Mouse (Mus musculus) layer of hippocampus, postnatal 14 days (tissue): Measurements from ENCODE around the gene Cant1. TPM values are rescaled to one million over a fixed set of nuclear protein-coding genes. Genes with fewer than 3 reads are reported as not detected.

Source experiments
- DNase-seq, 2 experiments: peaks; one replicate each; pipeline ENCODE4 v3.0.0; 2021 to 2022; ENCODE audit warnings: low spot score in 2 of 2, mixed read lengths in 1 of 2
- total RNA-seq, 2 experiments: library from RNA; stranded (reverse); gene quantifications; 2 replicates each; pipeline ENCODE4 v1.2.3; 2021

The Cant1 gene
- total RNA-seq, 2 experiments from 2014 or later, result 37.0 to 40.6 TPM

DNA sequence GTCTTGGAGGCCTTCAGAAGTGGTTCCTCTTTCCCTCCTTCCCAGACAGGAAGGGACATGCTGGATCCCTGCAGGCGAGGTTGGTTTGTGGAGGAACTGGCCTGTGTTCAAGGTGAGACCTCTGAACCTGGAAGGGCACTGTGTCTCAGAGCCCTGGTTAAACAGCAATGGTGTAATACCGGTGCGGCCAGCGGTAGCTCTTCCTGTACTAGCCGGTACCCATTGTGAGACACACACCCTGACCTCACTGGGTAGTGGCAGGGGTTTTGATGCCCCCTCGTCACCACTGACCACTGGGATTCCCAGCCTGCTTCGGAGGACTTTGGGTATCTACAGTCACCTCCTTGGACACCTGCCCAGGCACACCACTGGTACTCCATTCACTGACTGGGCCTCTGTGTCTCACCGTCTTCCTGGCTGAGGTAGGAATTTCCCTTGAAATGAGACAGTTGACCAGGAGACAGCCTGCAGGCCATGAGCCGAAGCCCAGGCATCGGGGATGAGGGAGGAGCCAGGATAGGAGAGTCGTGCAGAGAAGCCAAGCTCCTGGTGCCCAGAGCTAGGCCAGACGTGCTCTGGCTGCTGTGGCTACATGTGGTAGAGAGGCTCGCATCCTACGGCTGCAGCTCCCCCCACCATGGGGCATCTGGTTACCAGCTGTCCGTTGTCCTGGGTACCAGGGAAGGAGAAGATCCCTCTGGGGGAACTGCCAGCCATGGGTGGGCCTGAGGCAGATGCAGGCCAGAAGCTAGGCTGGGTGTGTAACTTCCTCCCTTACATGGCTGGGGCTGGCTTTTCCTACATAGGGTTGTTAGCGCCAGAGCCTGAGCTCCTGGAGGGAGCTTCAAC is 12.4 kb upstream of the Cant1 start:
- no peak for DNase-seq

DNA sequence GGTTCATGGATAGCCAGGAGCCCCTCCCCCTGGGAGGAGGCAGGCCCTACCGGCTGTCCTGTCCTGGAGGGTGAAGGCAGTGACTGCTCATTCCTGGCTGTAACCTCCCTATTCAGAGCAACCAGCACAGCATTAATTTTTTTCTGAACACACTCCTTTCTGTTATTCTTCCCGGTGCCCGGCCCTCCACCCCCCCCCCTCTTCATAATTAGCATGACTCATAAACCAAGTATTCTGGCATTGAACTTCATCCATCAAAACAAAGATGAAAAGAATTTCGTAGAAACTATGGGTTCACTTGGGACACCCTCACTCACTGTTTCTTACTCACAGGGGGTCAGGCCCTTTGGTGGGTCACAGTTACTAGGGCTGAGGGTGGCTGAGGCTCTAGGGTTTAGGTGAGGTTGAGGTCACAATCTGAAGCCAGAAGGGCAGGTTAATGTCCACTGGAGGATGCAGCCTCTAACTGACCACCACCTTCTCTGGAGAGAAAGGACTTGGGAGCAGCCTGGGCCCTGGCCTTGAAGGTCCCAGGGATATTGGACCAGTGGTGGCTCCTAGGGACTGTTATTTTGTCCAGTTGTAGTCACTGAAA is 11.5 kb upstream of the Cant1 start:
- no peak for DNase-seq

DNA sequence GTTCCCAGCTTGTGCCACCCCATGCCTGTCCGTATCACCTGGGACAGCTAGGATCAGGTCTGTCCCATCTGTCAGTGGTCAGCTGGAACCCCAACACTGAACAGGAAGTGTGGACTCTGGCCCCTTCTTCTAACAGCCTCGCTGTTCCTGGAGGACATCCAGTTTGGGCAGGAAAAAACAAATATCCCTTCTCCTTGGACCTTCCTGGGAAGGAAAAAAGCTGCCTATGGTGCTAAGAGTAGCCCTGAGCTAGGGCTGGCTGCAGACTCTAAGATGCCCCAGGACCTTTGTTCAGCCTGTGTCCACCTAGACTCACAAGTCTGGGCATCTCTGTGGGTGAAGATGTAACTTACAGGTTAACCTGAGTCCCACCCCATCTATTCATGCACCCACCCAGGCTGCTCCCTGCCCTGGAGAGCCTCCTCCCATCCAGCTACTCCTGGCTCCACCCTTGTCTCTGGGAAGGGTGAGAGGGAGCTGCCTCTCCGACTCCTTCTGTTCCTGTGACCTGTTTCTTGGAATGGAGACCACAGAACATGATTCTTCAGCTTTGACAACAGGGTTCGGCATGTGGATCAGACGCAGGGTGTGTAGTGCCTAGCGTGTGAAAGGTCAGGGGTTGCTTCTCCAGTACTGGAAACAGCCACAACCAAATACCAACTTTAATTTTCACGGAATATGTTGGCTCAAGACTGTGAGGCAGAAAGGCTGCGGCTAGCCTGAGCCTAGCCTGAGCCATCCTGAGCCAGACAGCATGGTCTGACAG is 10.2 kb upstream of the Cant1 start:
- DNase-seq, result no peak

DNA sequence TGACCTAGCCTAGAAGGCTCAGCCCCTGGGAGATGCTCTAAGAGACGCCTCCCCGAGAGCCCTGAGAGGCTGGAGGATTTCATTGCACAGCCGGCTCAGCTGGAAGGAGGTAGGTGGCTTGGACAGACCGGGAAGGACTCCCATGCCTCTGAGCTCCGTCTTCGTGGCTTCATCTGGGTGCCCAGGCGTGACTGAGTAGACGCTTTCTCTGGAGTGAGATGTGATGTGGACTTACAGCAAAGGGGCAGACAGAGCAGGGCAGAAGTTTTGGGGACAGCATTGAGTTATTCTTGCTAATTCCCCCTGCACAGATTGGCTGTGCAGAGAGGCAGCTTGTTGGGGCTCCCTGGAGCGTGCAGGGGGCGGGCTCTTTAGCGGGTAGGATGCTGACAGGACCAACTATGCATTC is 9.6 kb upstream of the Cant1 start:
- no peak for DNase-seq

DNA sequence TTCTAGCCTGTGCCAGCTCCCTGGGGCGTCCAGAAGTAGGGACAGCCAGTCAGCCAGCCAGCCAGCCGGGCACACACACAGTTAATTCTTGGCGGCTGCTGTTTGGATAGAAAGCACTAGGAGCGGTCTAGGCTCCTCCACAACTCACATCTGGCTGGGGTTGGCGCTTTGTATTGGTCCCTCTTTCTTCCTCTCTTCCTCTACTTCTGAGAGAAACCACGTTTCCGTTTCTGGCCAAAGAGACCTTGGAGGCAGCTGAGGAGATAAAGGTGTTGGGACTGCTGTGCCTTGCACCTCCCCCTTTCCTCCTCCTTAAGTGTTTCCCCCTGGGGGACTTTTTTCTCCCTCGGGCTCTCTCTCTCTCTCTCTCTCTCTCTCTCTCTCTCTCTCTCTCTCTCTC is 9.1 kb upstream of the Cant1 start, which contains the start of gene C1qtnf1:
Gene C1qtnf1 (plus strand): TSS at position 218 of the 400 bp plus-strand sequence.
- no peak for DNase-seq

DNA sequence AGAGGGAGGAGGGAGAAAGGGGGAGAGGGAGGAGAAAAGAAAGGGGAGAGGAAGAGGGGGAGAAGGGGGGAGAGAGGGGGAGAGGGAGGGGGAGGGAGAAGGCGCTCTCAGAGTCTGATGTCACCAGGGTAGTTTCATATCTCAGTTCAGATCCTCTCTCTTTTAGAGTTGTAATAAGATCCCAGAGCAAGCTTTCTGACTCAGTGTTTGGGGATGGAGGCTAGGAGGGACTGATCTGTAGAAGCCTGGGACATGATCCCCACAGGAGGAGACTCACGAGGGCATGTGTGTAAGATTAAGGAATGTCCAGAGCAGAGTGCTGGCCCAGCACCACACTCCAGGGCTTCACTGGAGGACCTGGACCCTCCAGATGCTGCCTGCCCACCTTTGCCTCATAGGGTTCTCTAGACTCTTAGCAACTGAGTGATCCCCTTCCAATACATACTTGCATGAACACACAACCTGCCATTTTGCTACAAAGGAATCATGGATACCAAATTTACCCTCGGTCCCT is 8.4 kb upstream of the Cant1 start:
- no peak for DNase-seq

DNA sequence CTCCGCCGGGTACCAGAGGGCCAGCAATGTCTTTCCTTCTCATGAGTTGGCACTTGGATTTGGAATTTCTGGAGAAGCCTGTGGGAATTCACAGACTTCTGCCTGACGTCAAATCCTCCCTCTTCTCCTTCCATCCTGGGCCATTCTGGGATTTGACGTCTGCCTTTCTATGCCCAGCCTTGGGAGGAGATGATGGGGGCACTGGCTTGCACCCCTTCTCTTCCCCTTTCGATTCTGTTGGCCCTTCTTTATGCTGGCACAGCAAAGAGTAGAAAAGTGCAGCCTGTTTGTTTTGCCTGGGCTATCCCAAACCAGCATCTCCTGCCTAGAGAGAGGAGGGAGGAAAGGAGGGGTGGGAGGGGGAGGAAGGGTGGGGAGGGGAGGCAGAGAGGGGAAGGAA is 7.9 kb upstream of the Cant1 start:
- no peak for DNase-seq

DNA sequence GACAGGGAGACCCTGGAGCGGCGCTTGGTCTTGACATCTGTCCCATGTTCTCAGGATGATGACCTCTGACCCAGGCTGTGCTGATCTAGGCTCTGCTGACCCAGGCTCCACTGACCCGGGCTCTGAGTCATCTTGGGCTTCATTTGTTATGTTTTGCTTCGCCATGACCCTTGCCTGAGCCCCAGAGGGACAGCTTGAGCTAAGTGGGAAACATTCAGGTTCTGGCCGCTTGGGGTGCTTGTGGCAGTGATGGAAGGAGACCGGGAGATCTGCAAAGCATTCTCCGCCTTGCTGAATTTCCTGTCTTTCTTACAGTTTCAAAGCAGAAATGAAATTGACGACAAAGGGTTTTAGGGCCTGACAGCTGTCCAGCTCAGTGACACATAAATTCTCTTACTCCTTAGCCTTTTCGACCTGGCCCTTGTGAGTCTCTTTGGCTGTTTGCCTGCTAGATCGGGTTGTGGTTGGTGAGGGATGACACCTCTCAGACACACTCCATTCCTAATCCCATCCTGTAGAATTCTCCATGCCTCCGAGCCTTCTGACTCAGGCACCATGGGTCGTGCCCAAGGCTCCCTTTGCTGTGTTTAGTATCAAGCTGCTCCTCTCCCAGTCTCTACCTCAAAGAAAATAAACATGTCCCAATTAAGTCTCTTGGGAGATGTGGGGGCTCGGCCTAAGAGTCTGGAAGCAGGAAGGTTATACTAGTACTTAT is 5.9 kb upstream of the Cant1 start:
- no peak for DNase-seq

DNA sequence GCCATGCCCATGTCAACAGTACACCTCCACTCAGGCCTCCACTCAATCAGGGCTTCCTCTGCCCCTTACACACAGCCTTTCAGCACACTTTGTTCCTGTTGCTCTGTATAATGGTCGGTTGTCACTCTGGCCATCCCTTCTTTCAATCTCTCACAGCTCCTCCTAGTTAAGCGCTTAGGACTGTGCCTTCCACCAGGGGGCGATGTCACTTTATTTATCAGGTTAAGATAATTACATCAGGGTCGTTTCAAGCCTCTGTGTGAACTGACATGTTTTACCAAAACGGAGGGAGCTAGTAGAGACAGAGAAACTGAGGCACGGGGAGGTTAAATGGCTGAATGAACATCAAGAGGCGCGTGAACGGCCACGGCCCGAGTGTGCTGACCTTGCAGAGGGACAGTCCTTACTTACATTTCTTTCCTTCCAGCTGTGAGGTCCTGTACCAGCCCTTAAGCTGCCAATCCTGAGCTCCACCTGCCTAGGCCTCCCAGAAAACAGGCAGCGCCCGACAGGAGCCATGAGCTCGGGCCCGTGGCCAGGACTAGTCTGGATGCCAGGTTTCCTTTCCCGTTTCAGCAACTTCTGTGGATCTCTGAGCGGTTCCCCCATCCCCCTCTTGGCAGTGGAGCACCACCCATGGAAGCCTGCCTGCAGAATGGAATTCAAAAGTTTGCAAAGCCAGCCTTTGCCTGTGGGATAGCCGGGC is 4.5 kb upstream of the Cant1 start:
- DNase-seq, result peak; percentile 79 to 91

DNA sequence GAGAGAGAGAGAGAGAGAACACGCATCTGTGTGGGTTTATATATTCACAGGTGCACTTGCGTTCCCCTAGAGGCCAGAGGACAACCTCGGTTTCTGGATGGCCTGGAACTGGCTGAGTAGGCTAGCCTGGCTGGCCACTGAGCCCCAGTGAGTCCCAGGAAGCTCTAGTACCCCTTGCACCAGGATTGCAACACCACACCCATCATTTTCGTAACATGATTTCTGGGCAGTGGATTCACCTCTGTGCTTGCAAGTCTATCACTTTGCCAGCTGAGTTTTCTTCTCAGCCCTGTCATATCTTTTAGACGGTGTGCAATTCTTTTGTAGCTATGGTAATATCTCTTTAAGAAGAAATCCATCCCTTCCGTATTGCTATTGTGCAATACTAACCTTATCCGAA is 1.4 kb upstream of the Cant1 start:
- DNase-seq, result no peak

DNA sequence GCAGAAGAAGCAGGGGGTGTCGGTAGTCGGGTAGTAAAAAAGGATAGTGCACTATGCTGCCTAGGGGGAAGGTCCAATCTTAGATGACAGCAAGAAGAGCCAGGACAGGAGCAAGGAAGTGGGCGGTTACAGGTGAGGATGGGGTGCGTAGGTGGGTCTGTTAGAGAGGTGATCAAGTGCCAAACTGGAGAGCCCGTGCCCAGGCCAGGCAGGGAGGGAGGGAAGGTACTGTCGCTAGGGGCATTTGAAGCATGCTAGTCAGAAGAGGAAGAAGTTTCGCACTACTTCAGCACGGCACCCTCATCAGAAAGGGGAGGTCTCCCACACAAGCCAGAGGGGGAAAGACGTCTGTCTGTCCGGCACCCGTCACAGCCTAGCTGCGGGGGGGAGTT is 448 bp downstream of the Cant1 start:
- no peak for DNase-seq

DNA sequence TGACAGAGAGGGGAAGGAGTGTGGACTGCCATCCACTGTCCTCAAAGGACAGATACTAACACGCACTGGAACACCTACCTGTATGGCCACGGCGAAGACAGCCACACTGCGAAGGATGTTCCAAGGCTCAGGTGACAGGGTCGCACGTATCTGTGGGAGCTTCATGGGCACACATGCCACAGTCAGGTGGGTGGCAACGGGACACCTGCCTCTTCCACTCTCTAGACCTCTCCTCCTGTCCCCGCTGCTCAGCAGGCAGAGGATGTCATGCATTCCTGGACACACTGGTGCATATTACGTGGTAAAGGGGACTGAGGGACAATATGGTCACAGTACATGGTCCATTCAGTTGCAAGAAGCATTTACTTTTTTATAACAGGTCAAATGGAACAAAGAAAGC is 1.4 kb downstream of the Cant1 start:
- no peak for DNase-seq

DNA sequence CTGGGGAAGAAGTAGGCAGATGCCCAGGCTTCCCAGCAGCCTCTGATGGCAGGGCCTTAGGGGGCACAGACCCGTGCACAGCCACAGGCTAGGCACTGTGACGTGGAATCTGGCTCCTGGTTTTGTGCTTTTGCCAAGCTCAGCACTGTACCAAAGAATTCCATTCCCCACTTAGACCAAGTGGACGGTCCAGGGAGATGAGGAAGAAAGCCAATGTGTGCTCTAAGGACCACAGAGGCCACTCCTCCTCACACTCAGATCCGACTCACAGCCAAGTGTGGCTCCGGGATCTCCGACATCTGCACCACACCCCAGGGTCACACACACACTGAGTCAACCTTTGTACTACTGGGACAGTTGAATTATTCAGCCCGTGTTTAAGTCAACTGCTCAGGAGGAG is 2.8 kb downstream of the Cant1 start:
- no peak for DNase-seq

DNA sequence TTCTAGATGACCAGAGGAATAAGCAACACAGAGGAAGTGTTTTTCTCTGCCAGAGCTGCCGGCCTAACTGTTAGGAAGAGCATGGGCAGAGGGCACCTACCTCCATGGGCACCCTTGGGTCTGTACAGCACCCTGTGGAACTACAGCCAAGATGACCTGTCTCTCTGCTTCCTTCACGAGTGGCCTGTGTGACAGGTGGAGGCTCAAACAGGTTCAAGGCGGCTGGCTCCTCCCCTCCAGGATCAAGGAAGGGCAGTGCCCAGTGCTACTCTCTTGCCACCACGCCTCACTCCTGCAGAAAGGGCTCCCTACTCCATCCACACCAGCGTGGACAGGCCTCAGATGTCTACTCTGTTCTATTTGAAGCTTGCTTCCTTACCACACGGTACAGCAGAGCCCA is 3.3 kb downstream of the Cant1 start:
- DNase-seq, result no peak

DNA sequence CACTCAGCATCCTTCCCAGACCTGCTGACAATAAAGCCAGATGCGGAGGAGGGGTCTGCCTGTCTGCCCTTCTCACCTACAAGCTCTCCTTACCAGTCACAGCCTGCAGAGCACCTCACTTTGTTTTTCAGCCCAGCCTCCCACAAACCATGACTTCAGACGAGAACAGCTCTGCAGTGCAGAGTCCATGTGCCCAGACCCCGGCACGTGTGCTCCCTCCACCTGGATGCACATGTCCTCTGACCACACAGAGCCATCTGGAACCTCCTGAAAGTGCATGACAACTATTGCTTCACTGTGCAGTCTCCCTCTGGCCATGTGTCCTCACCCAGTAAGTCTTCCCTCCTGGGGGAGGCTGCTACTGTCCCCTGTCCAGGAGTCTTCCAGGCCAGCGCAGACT is 4.6 kb downstream of the Cant1 start:
- DNase-seq, result no peak

DNA sequence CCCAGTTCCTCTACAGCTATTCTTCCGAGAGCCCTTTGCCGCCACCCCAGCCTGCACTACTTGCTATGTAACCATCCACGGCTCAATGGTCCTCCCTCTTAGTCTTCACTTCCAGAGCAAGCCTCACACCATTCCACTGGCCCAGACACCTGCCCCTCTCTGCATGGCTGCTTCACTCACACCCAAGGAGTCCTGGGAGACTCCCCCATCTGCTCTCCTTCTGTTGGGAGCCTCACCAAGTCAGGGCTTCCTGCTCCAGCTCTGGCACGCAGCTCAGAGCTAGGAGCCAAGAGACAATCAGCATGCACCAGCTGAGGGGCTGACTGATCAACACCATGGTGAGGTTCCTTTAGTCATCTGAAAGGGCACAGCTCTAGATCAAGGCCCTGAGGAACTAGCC is 5.8 kb downstream of the Cant1 start:
- DNase-seq, result no peak

DNA sequence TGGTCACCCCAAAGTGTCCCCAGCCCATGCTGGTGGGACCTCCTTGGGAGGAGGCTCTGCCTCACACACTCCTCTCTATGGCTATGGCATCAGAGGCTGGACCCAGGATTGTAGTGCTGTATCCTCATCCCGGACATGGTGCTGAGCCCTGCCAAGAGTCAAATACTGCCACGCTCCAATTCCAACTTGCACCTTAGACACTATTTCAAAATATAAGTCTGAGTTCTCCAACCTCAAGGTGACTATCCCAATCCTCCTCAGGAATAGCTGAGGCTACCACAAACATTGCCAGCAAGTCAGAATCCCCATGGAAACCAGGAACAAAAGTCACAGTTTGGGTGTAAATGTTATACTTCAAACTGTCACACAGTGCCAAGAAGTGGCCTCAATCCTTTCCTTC is 6.3 kb downstream of the Cant1 start:
- no peak for DNase-seq

DNA sequence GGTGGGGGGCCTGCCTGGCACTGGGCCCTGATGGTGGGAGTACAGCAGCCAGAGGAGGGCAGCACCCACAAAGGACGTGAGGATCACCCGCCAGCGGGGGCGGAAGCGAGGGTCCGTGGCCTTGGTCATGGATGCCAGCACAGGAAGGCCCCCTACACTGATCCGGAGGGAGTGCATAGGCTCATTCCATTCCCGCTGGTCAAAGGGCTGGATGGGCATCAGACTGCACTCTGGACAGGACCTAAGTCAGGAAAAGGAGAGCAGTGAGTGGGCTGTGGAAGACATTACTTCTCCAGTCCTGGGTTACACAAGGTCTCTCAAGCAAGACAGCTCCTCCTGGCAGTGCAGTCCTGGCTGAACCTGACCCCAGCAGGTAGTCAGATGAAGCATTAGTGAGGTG is 7.6 kb downstream of the Cant1 start:
- DNase-seq, result no peak

DNA sequence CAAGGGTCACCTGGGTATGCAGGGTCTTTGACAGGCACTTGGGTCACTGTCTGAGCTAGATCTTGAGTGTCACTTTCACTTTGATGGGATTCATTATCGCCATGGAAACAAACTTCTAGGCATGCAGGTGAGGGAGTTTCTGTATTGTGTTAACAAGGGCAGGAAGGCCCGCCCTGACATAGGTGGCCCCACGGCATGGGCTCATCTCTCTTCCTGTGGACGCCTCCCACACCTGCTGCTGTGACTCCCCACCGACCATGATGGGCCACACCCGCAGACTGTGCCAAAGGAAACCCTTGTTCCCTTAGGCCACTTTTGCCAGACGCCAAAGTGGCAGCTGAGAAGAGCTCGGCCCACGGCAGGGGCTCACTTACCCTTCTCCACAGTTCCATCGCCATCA is 8.4 kb downstream of the Cant1 start:
- no peak for DNase-seq

DNA sequence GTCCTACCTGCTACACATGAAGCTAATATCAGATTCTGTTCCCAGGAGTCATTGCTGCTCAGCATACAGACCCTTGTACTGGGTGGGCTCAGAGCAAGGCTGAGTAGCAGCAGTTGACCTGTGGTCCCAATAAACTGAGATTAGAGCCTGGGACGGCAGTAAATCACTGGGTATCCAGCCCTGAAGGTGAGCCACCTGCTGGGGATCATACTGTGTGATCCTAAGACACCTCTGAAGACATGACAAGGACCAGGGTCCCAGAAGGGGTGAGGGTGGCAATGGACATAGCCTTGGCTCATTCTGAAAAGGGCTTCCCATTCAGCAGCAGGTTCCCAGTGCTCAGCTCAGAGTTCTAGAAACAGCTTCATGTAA is 8.8 kb downstream of the Cant1 start:
- DNase-seq, result no peak
